Mouse (Mus musculus) right cerebral cortex, postnatal 14 days (tissue): ENCODE measurements around the gene Cdkn1c.

ENCODE experiments used
- DNase-seq: peaks from one replicate; pipeline ENCODE4 v3.0.0; 2022

Gene Cdkn1c

DNA sequence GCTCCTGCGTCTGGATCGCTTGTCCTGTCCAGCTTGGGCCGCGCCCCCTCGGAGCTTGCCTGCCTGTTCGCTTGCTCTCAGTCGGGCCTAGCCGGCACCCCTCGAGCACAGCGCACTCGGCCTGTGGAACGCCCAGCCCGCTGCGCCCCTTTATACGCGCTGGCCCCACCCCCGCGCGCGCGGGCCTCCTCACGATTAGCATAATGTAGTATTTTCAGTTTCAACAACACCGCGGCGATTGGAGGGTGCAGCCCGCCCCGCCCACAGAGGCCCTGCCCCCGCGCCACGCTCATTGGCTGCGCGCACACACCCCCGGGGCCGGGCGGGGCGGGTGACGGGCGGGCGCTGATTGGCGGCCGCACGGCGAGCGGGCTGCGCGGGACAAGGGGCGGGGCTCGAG, at the start of gene Cdkn1c:
Cdkn1c (minus strand) TSS at position 177 of the 400 bp plus-strand sequence.
- DNase-seq: peak; percentile 86

DNA sequence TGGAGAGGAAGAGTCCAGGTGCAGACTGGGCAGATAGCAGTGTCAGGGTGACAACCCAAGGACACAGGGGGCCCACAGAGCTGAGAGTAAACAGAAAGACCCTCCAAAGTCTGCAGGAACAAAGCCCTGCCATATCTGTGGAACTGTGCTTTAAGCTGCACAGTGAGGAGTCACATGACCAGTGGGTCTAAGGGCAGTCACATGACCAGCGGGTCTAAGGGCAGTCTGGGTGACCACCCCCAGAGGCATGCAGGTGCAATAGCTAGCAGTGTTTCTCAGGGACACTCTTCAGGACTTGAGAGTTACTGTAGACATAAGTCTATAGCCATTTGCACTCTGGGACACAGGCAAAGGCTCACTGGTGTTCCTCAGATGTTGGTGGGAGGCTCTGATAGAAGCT, 48.7 kb upstream of the Cdkn1c start:
- DNase-seq: no peak

DNA sequence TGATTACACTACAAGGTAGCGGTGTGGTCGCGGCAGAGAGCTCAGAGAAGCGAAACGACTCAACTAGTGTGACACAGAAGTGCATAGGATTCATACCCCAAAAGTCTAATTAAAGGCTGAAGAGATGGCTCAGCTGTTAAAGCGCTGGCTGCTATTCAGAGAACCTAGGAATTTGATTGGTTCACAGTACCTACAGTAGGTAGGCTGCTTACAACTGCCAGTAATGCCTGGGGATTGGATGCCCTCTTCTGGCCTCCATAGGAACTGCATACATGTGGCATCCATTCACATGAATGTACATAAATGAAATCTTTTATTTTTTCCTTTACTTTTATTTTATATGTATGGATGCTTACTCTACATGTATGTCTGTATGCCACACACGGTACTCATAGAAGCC, 45.8 kb upstream of the Cdkn1c start:
- peak; percentile 64 for DNase-seq

DNA sequence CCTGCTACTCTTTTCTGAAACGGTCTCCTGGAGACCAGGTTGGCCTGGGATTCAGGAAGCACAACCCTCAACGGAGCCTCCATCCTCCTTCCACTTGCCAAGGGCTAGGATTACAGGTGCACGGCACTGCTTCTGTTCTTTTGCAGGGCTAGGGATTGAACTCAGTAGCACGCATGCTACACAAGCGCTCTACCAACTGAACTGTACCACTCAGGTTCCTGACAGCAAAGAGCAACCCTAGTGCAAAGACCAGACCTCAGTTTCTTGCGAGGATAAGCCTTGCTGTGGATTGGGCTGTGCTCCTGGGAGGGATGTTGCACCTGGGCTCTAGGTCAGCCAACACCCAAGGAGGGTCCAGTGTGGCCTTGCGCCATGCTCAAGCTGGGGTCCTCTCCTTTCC, 45.4 kb upstream of the Cdkn1c start:
- DNase-seq: no peak

DNA sequence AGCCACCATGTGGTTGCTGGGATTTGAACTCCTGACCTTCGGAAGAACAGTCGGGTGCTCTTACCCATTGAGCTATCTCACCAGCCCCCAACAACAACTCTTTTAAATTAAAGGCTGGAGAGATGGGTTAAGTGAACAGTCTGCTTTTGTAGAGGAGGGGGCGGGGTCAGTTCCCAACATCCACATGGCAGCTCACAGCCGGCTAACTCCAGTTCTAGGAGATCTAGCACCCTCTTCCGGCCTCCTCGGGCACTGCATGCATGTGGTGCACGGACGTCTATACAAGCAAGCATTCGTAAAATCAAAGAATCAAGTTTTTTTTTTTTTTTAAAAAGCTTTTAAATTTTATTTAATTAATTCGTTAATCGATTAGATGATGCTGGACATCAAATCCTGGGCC, 45.0 kb upstream of the Cdkn1c start:
- DNase-seq: peak; percentile 79

DNA sequence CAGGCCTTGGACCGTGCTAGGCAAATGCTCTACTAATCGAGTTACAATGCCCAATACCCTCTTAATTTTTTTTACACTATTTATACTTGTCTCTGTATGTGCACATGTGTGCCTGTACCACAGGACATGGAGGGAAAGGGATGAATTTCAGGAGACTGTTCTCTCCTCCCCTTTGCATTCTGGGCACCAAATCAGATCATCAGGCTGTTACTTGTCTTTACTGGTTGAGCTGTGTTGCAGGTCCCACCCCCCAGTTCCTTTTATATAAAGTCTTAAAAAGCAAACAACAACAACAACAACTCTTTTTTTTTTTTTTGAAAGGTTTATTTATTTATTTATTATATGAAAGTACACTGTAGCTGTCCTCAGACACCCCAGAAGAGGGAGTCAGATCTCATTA, 44.6 kb upstream of the Cdkn1c start:
- no peak for DNase-seq

DNA sequence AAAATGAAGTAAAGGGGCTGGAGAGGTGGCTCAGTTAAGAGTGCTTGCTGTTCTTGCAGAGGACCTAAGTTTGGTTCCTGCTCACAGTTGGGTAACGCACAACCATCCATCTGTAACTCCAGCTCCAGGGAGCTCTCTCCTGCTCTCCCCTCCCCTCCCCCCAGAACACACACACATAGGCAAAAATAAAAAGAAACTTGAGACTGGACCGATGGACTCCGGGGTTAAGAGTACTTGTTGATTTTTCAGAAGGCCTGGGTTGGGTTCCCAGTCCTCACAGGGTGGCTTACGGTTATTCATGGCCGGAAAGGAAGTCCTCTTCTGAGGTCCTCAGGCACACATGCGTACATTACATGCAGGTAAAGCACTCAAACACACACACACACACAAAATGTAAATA, 43.1 kb upstream of the Cdkn1c start:
- no peak for DNase-seq

DNA sequence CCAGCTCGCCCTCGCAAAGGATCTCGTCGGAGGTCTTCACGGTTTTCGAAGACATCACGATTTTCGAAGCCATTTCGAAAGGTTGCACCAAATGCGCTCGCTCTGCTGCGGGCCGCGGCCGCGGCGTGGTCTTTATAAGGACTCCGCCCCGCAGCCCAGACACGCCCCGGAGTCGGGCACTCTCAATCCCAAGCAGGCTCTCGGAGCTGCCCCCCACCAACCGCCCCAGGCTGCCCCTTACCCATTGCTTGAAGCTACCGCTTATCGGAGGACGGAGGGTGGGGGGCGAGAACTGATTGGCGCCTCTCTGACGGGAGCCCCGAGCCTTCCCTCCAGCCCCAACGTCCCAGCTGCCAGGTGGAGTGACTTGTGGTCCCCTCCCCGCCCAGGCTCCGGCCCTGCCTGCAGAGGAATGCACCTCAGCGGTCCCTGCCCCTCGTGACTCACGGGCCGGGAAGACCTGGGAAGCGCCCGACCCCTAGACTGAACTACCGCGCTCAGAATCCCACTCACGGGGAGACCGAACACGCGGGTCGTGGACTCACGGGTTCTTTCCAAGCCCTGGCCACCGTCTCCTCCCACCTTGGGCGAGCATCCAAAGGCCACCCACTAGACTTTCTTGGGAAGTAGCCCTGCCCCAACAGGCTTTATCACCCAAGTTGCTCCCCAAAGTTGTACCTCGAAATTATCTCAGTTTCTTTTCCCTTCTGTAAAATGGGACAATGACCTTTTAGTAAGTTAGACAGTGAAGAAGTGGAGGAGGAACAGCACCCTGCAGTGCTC, 41.8 kb upstream of the Cdkn1c start, which contains the start of gene Phlda2:
Phlda2 (minus strand) TSS at position 733 of the 783 bp plus-strand sequence.
- no peak for DNase-seq

DNA sequence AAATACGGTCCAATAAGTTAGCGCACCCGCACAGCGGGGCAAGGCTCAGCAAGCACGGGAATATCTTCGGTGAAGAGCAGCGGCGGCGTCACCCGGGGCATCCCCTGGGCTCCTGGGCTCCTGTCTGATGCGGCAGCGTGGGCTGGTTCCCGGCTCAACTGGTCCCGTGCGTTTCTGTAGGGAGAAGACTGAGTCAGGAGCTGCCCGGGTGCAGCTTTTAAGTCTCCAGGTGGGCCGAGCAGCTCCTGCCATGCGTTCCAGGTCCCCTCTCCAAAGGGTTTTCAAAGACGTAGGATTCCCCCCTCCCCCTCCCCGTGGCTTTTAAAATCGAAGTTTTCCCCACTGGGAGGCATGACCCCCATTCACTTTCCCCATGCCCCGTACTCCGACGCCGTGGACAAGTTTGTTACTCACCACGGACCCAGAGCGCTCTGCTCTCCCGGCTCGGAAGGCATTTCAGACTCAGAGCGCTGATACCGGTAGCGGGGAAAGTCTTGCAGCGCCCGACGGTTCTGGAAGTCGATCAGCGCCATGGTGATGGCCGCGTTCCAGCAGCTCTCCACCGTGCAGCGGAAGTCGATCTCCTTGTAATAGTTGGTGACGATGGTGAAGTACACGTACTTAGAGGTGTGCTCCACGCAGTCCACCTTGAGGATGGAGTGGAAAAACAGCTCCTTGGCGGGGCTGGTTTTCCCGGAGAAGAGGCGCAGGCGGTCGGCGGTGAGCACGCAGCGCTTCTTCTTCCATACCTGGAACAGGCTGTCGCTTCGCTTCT, 41.0 kb upstream of the Cdkn1c start:
- DNase-seq: peak; percentile 33

DNA sequence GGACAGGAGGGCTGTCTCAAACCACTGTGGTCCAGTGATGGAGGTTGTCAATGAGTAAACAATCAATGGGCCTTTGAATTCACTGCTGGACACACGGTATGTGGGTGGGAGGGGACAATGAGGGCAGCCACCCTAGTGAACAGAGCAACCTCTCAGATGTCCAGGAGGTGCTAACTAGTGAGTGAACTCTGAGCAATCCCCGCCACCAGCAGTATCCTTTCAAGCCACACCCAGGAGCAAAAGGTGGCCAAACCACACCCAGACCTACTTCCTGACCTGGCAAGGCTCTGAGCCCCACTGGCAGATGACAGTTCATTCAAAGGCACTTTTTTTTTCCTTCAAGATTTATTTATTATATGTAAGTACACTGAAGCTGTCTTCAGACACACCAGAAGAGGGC, 40.1 kb upstream of the Cdkn1c start:
- DNase-seq: no peak

DNA sequence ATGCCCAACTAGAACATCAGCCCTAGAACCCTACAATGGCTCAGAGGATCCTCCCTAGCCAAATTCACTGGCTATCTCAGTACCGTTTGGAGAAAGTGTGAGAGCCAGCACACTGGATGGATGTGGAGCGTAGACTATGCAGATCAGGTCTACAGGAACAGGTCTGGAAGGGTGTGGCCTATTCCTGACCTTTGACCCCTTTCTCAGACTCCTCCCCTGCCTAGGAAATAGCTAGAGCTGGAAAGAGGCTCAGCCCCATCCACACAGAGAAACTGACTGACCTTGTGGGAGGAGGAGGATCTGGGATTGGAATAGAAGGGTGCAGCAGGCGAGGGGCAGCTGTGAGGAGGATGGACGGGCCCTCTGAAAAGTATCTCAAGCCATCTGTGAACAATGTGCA, 37.7 kb upstream of the Cdkn1c start:
- no peak for DNase-seq

DNA sequence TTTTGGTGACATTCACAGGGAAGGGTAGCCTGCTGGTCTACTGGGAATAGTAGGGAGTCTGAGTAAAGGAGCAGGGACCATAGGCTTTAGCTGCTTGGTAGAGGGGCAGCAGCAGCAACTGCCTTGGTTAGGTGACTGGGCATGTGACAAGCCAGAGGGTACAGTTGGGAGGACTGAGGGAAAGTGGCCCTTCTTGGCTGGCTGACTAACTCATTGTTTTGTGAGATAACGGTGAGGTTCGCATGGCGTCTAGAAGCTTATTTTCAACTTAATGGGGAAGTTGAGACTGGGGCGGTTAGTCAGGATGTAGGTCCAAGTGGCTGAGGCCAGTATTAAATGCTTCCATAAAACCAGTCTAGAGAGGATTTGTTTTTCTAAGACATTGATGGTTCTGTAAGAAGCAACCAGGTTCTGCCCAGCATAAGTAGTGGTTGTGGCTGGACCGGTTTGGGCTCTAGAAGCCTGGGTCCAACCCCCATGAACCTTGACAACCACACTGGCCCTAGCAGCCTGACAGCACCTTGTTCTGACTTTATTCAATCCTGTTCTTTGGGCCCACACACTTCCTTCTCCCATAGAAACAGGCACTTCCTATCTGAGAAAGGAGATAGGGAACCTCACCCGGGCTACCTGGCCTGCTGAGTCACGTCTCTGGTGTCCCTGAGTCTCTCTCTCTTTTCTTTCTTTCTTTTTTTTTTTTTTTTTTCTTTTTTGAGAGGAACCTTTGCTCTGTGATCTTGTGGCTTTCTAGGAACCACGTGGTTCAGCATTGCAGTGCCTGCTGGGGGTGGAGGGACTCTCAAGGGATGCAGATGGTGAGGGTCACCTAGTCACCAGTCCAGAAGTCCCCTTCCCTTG, 34.5 kb upstream of the Cdkn1c start:
- DNase-seq: no peak

DNA sequence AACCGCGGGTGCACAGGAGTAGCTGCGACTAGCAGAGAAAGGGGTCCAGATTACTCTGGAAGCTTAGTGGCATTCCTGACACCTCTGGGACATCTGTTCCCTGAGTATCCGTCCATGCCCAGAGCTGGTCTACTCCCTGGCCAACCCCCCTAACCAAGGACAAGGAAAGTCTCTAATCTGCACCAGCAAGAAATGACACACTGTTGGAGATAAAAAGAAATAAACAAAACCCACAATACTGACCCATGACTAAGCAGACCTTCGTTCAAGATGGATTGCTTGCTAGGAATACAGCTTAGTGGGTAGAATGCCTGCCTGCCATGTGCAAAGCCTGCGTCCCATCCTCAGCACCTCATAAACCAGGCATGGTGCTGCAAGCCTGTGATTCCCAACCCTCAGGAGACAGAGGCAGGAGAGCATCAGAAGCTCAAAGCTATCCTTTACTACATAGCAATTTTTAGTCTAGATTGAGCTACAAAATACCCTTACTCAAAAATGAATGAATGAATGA, 32.8 kb upstream of the Cdkn1c start:
- no peak for DNase-seq

DNA sequence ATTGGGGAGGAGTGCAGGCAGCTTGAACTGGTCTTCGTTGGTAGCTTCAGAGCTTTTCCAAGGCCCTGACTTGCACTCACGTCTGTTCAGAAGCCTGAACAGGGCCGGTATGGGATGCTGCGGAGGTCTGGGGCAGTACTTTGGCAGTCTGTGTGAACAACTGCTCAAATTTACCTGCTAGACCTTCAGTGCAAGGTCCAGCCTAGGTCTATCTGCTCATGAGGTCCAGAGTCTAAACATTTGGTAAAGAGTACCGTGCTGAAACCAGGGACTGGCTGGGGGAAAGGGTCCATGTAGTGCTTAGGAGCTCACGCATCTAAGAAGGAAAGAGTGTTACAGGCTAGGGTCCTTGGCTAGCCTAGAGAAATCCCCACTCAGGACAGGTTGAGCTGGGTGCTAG, 28.9 kb upstream of the Cdkn1c start:
- DNase-seq: no peak

DNA sequence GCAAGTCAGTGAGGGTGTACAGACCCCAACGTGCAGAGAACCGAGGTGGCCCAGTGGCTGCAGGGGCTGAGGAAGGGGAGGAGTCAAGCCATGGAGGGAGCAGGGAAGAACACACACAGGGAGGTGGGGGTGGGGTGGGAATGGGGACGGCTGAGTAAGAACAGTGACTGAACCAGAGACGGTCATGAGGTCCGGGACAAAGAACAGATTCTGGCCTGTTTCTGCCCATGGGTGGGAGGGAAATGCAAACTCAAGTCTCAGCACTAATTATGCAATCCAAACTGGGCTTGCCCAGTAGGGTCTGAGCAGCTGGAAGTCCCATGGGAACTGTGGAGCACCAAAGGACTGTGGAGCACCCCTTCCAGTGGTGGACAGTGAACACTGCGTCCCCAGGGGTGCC, 21.7 kb upstream of the Cdkn1c start:
- no peak for DNase-seq

DNA sequence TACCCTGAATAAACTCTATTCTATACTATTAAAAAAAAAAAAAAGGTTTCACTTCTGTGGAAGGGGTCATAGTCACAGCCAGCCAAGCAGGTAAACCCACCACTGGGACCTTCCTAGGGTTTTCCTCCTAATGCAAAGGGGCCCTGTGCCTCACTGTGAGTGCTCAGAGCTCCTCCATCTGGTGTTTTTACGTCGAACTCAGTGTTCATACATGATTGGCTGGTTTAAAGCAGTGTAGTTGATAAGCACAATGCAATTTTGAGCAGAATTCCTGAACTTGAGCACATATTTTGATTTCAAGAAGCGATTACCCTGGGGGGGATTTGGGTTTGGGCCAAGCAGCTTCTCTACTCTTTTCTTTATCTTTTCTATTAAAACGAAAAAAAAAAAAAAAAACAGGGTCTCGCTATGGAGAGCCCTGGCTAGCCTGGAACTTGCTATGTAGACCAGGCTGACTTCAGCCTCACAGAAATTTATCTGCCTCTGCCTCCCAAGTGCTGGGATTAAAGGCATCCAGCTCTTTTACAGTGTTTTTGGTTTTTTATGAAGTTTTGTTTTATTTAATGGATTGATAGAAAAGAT, 21.0 kb upstream of the Cdkn1c start:
- DNase-seq: no peak

DNA sequence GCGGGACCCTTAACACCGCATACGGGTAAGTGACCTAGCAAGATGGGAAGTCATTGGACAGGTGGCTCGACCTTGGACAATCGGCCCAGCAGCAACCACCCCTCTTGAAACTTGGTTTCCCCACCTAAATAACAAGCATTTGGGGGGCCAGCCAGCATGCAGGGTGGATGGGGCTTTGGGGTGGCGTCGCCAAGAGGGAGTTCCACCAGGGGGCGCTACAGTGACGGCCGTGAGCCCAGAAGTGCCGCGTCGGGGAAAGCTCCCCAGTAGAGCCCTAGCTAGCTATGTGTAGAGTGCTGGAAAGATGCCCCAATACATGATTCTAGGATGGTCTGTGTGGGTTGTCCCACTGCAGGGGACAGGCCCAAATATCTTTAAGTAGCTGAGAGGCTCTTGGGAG, 19.6 kb upstream of the Cdkn1c start:
- peak; percentile 76 for DNase-seq

DNA sequence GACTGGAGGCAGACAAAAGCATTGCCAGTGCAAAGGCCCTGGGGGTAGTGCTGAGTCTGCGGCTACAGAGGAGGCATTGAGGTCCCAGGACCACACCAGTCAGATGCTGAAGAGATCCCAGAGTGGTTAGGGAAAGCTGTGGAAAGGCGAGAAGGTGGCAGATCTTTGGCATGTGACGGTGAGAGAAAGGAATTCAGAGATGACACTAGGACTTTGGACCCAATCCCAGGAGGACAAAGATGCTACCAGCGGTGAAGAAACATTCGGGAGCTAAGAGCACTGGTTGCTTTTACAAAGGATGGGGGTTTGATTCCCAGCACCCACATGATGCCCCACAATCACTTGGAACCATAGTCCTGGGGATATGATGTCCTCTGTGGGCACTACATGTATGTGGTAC, 16.9 kb upstream of the Cdkn1c start:
- no peak for DNase-seq

DNA sequence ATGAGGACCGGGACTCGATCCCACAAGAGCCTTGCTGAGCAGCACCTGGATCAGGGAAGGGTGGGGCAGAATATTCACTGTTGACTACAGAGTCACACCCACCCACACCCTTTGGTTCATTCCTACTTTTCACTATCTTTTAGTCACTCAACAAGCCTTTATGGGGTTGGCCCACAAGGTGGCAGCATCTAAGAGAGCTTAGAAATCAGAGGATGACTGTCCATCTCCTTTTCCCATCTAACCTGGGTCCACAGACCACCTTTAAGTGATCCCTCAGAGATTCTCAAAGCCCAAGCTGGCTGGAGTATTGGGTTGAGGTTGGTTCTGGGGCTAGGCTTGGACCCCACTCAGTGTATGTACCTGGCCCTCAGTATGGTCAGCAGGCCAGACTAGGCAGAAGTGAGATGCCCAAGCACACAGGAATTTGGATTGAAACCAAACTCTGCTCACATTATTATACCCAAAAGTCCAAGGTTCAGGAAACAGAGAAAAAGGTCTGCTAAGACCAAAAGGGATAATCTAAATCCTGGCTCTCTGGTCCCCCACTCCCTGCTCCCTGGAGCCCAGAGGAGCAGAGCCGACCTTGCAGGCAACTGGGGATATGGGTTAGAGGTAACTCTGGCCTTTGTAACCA, 16.0 kb upstream of the Cdkn1c start:
- DNase-seq: no peak

DNA sequence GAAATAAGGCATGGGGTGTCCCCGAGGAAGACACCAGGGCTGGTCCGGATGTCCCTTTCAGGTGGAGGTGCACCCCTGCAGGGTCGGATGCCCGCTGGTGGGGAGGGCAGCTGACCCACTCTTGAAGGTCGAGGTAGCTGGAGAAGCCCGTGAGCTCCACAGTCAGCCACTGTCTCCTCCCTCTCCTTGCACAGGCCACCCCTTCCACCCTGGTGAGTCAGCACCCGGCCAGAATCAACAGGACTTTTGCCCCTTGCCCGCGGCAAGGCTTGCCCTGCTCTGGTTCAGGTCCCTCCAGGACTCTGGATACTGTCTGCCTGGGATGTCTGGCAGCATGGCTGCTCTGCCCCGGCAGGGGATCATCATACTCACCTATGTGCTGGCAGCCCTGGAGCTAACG, 15.0 kb upstream of the Cdkn1c start:
- no peak for DNase-seq

DNA sequence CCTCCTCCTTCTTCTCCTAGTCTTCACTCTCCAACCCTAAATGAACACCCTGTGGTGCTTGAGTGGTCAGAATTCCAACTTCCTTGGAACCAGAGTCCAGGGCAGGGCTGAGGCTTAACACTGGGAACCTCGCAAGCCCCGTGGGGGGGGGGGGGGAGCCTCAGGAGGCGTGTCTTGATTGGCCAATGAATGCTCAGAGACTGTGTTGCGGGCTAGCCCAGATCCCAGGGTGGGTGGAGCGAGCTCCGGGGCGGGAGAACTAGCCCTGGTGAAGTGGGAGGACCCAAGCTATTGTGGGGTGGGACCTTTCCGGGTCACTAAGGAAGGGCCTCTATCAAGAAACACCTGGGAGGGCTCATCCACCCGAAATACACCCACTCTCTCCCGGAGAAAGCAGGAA, 14.0 kb upstream of the Cdkn1c start:
- DNase-seq: no peak

DNA sequence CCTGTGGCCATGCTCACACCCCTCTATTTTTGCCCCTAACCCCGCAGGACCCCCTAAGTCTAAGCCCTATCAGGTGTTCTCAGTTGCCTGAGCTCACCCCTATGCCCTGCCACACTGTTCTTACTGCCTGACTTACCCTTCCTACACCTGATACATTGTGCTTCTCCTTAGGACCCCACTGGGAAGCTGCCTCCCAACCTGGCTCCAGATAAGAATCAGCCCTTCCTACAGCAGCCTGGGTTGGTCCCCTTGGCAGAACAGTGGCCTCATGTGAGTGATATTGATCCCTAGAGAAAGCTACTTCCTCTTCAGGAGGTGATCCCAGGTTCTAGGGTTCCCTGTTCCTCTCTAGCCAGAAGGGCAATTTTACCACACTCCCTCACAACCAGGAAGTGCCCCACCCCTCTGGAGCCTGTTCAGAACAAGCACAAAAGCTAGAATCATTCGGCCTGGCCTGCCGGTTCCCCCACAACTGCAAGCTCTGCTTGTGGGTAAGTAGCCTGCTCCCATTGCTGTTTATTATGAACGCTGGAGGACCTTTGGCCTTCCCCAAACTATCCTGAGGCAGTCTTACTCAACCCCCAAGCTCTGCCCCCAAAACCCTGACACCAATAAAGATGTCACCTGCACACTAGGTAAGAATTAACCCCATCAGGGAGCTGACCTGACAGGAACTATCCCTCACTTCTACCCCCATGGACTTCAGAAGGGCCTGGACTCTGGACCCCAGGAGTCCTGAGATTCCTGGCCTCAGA, 12.7 kb upstream of the Cdkn1c start, which contains the start of gene Slc22a18:
Slc22a18 (plus strand) TSS at position 390 of the 755 bp plus-strand sequence.
- no peak for DNase-seq
